Mouse (Mus musculus) bone marrow macrophage, adult 2 months (primary cell): ENCODE measurements around the gene Gm45618.

Source experiments
- CTCF ChIP-seq: IDR thresholded peaks from 2 replicates; pipeline ENCODE4 v1.5.1; 2012; ENCODE audit warnings: low read depth, mild to moderate bottlenecking, low read length, moderate library complexity
- POLR2A ChIP-seq: IDR thresholded peaks from 2 replicates; pipeline ENCODE4 v1.6.1; 2012; ENCODE audit warnings: mild to moderate bottlenecking, low read depth, low read length, borderline replicate concordance

DNA sequence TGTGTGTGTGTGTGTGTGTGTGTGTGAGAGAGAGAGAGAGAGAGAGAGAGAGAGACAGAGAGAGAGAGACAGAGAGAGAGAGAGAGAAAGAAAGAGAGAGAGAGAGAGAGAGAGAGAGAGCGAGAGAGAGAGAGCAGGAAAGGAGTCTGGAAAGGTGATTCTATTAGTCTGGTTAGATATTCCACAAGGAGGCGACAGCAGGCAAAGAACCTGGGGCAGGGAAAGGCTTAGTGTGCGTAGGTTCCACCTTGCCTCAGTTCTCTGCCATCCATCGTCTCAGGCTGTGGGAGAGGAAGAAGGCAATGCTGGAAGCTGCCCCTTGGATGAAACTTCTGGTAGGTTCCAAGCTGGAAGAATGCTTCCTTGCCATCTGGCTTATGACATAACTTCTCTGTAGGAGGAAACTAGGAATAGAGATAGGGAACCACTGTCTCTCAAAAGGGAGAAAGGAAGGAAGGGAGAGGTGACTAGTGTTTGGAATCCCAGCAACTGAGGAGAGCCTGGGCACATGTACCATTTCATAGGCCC lies 24.9 kb upstream of the Gm45618 start:
- TF ChIP-seq POLR2A: no peak
- TF ChIP-seq CTCF: no peak
